Mouse (Mus musculus) bone marrow macrophage, adult 2 months (primary cell): Measurements from ENCODE around the gene Mdm1.

Experiments used
- CTCF ChIP-seq: IDR thresholded peaks from 2 replicates; pipeline ENCODE4 v1.5.1; 2012; ENCODE audit warnings: low read depth, mild to moderate bottlenecking, low read length, moderate library complexity
- POLR2A ChIP-seq: IDR thresholded peaks from 2 replicates; pipeline ENCODE4 v1.6.1; 2012; ENCODE audit warnings: mild to moderate bottlenecking, low read depth, low read length, borderline replicate concordance

DNA sequence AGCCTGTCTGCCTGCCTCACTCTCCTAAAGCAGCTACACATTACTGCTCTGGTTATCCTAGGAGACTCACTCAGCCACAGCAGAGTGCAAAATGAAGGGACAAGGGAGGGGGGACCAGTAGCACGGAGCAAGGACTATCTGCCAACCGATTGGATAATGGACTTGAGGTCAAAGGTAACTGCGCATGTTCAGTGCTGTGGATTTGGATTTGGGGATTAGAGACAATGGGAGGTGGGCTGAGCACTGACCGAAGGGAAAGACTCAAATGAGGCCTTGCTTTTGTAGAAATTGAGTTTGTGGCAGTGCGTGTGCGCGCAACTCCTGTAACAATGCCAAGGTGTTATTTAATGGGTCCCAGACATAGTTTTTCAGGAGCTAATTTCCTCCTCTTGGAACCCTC, 16.4 kb upstream of the Mdm1 start:
- TF ChIP-seq CTCF (no peak), POLR2A (no peak)
